In the genomic region with DNA sequence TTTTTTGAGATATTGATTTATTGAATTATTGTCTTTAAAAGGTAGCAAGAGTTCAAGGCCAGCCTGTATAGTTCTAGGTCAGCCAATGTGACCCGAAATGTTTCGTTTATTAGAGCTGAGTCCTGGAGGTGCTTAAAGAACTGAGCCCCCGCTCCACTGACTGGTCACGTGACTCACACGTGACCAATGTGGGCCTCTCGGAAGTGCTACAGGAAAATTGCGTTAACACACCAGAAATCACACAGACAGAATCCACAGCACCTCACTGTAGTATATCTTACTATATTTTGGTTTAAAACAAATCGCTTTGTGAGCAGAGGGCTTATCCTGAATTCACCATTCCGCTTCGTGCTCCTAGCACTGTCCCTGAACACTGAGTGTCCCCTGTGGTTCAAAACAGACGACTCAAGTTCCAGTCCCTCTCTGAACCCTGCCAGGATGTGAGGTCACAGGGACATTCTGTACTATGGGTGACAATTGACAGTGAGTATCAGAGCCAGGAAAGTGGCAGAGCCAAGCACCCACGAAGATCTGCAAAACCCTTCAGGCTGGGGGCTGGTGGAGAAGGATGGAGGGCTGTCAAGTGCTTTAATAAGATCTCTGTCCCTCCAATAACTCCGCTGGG, we compare ENCODE assay signal across 8 mouse cellular contexts. TPM values are rescaled to one million over a fixed set of nuclear protein-coding genes. Genes with fewer than 3 reads are reported as not detected.
DNase-seq lines count a peak whose midpoint lies in the region; ATAC-seq and TF ChIP-seq lines count a peak whose summit lies in the region.
"Had no signal": no experiment of that assay in that cellular context is flagged by ENCODE, and none has a peak within 500 bp of the region (broad histone marks: within the 10 kb centered on the region; RNA-seq: fewer than 3 reads in every experiment).

No protein-coding gene starts in this region.

- DNase-seq in right cerebral cortex, postnatal 10 days (ENCODE audit: low spot score in 2 of 2) = peak; percentile 45 to 61
- DNase-seq in right cerebral cortex, postnatal 25 days = no peak
- DNase-seq in left cerebral cortex, postnatal 36 days (ENCODE audit: low spot score in 2 of 2) = peak; percentile 29 to 30
- DNase-seq in stomach, postnatal 0 days (ENCODE audit: low spot score) = no peak
- DNase-seq in kidney, adult 18-20 months = no peak
- no peak for DNase-seq in lung, postnatal 0 days (ENCODE audit: low spot score)
- DNase-seq: heart, adult 2 months had no signal

- H3K9ac ChIP-seq in embryonic facial prominence, embryonic 15.5 days = no peak overlapping the region
- H3K9ac ChIP-seq in stomach, postnatal 0 days (ENCODE audit: low read length) = no peak overlapping the region
- H3K9ac ChIP-seq in lung, postnatal 0 days (replicated peaks; ENCODE audit: low read depth) = no peak overlapping the region

- no peak overlapping the region; the same call in 1 of the 2 replicates for H3K4me3 ChIP-seq in embryonic facial prominence, embryonic 15.5 days (replicated peaks)
- H3K4me3 ChIP-seq in stomach, postnatal 0 days (ENCODE audit: low read depth, low read length) = no peak overlapping the region
- no peak overlapping the region for H3K4me3 ChIP-seq in lung, postnatal 0 days (ENCODE audit: low read depth, low read length)
- H3K4me3 ChIP-seq: heart, adult 2 months had no signal

- no peak overlapping the region for H3K27ac ChIP-seq in embryonic facial prominence, embryonic 15.5 days (replicated peaks)
- no peak overlapping the region for H3K27ac ChIP-seq in stomach, postnatal 0 days (replicated peaks)
- H3K27ac ChIP-seq in lung, postnatal 0 days (ENCODE audit: low read length) = no peak overlapping the region
- H3K27ac ChIP-seq: heart, adult 2 months had no signal

- intact Hi-C loops in left cerebral cortex, postnatal 36 days (cut with DNase I) = no loop called here

- no peaks in the 10 kb centered on the region for H3K9me3 ChIP-seq in embryonic facial prominence, embryonic 15.5 days (replicated peaks)
- no peaks in the 10 kb centered on the region for H3K9me3 ChIP-seq in stomach, postnatal 0 days (ENCODE audit: control insufficient read depth, low read length)
- H3K9me3 ChIP-seq in lung, postnatal 0 days (ENCODE audit: low read length) = no peaks in the 10 kb centered on the region

- peak overlapping the region; percentile 98 for H3K4me2 ChIP-seq in embryonic facial prominence, embryonic 15.5 days (replicated peaks)
- H3K4me2 ChIP-seq in stomach, postnatal 0 days (replicated peaks; ENCODE audit: low read depth) = no peak overlapping the region
- no peak overlapping the region for H3K4me2 ChIP-seq in lung, postnatal 0 days (replicated peaks; ENCODE audit: low read depth, low read length)

- WGBS in embryonic facial prominence, embryonic 15.5 days = 74% methylated on average over 13 of the region's 13 CpGs
- whole genome bisulfite sequencing in stomach, postnatal 0 days = 87% methylated on average over 13 of the region's 13 CpGs
- WGBS in lung, postnatal 0 days = 72% methylated on average over 13 of the region's 13 CpGs

- H3K27me3 ChIP-seq in embryonic facial prominence, embryonic 15.5 days = peaks cover 27% of the 10 kb centered on the region
- H3K27me3 ChIP-seq in stomach, postnatal 0 days (ENCODE audit: control insufficient read depth, insufficient read depth, low read length) = no peaks in the 10 kb centered on the region
- peaks cover 17% of the 10 kb centered on the region for H3K27me3 ChIP-seq in lung, postnatal 0 days (replicated peaks; ENCODE audit: insufficient read depth, low read length)

- H3K4me1 ChIP-seq in embryonic facial prominence, embryonic 15.5 days = peaks cover 25% of the 10 kb centered on the region
- H3K4me1 ChIP-seq in stomach, postnatal 0 days (replicated peaks; ENCODE audit: control insufficient read depth, insufficient read depth) = no peaks in the 10 kb centered on the region
- H3K4me1 ChIP-seq in lung, postnatal 0 days (ENCODE audit: insufficient read depth, low read depth, low read length) = peaks cover 9% of the 10 kb centered on the region; the same call in 1 of the 2 replicates

- no peak for ATAC-seq in embryonic facial prominence, embryonic 15.5 days (ENCODE audit: insufficient number of reproducible peaks, low FRiP score, low TSS enrichment, low read depth)
- ATAC-seq in stomach, postnatal 0 days (ENCODE audit: low FRiP score, low TSS enrichment) = no peak
- no peak for ATAC-seq in lung, postnatal 0 days

- no peak for TF ChIP-seq EP300 in stomach, postnatal 0 days (optimal IDR thresholded peaks at IDR 0.05)
- TF ChIP-seq EP300 in lung, postnatal 0 days (IDR thresholded peaks at IDR 0.05) = no peak

- no peak for TF ChIP-seq CTCF in stomach, postnatal 0 days (IDR thresholded peaks at IDR 0.05; ENCODE audit: low read depth)
- no peak for TF ChIP-seq CTCF in lung, postnatal 0 days (IDR thresholded peaks at IDR 0.05)

- H3K36me3 ChIP-seq in embryonic facial prominence, embryonic 15.5 days = no peaks in the 10 kb centered on the region
- H3K36me3 ChIP-seq in stomach, postnatal 0 days (ENCODE audit: control insufficient read depth, insufficient read depth, low read length) = no peaks in the 10 kb centered on the region
- H3K36me3 ChIP-seq in lung, postnatal 0 days (ENCODE audit: insufficient read depth, low read length) = no peaks in the 10 kb centered on the region

RNA-seq across cellular contexts. Expression of a gene that starts 29.6 kb away (rescaled TPM):
- 22.7 and 25.1 TPM in 2 replicates for polyA plus RNA-seq in embryonic facial prominence, embryonic 15.5 days (2015; fragmentation: Nextera tagmentation; extraction: Ambion mirVana)
- total RNA-seq in left cerebral cortex, postnatal 36 days (2021) = 10 to 100 TPM; 81.0 to 83.1 TPM
- 6.3 and 7.4 TPM in 2 replicates for polyA plus RNA-seq in stomach, postnatal 0 days (2015; fragmentation: Nextera tagmentation; extraction: Ambion mirVana)
- polyA plus RNA-seq in lung, postnatal 0 days (2015; fragmentation: Nextera tagmentation; extraction: Ambion mirVana) = 0.25 and 0.44 TPM in 2 replicates

Comparison
In these comparisons a context has a peak if more than half of its experiments do, and no peak if none do; other contexts are left out.
1. DNase-seq: peak in right cerebral cortex, postnatal 10 days (2 of 2) and left cerebral cortex, postnatal 36 days (2 of 2); none in right cerebral cortex, postnatal 25 days (single experiment), stomach, postnatal 0 days (single experiment), kidney, adult 18-20 months (single experiment) and lung, postnatal 0 days (single experiment).